Mouse (Mus musculus) forebrain, embryonic 10.5 days (tissue): ENCODE measurements around the gene Il21r. TPM values are rescaled to one million over a fixed set of nuclear protein-coding genes. Genes with fewer than 3 reads are reported as not detected.

ENCODE experiments used
- DNase-seq: peaks from one replicate; pipeline ENCODE4 v3.0.0-alpha.2; 2017; ENCODE audit warnings: low spot score; ENCODE audit errors: extremely low spot score
- H3K27ac ChIP-seq: fragments of 300-500 bp; sonication (generic); 2 replicates; pipeline ENCODE4 v1.5.1; 2016; ENCODE audit warnings: mild to moderate bottlenecking
- H3K27me3 ChIP-seq: fragments of 300-500 bp; sonication (generic); 2 replicates; pipeline ENCODE4 v1.6.1; 2016; ENCODE audit warnings: mild to moderate bottlenecking; ENCODE audit not compliant: poor library complexity, severe bottlenecking
- H3K36me3 ChIP-seq: fragments of 300-500 bp; sonication (generic); replicated peaks from 2 replicates; pipeline ENCODE4 v1.6.1; 2016; ENCODE audit warnings: mild to moderate bottlenecking, moderate library complexity
- H3K4me1 ChIP-seq: fragments of 300-500 bp; sonication (generic); 2 replicates; pipeline ENCODE4 v1.6.1; 2016
- H3K4me3 ChIP-seq: fragments of 300-500 bp; sonication (generic); 2 replicates; pipeline ENCODE4 v1.5.1; 2016; ENCODE audit warnings: mild to moderate bottlenecking, moderate library complexity
- H3K9me3 ChIP-seq: fragments of 300-500 bp; sonication (generic); 2 replicates; pipeline ENCODE4 v1.6.1; 2016; ENCODE audit warnings: mild to moderate bottlenecking, moderate library complexity
- WGBS: fragments of 180-500 bp; shearing (Covaris S2); methylation state at CpG from one replicate; pipeline ENCODE4 v1.1.7; 2016; 5-methylcytosine and 5-hydroxymethylcytosine counted together
- polyA plus RNA-seq: library from polyadenylated mRNA; unstranded; fragments of >200 nt; fragmentation: Nextera tagmentation; extraction: Ambion mirVana; gene quantifications from 2 replicates; pipeline ENCODE4 v1.2.1, GENCODE M21; 2016

Gene Il21r
- polyA plus RNA-seq = 0.25 and 0.42 TPM in 2 replicates

- H3K27ac ChIP-seq = no peak within 1 kb of the TSS
- H3K9me3 ChIP-seq = no peaks in the 10 kb centered on the region
- DNase-seq = no peak
- WGBS = 81% methylated on average over 11 of the region's 11 CpGs
- no peaks in the 10 kb centered on the region for H3K36me3 ChIP-seq
- no peak within 1 kb of the TSS for H3K4me3 ChIP-seq
- H3K4me1 ChIP-seq = peaks cover 5% of the 10 kb centered on the region; the same call in 1 of the 2 replicates
- H3K27me3 ChIP-seq = no peaks in the 10 kb centered on the region
Measured at GRCm38 (mm10) chr7:125603185-125603631, at the start of gene Il21r. Il21r (plus strand) TSS chr7:125603429.

GRCm38 (mm10) chr7:125553653-125554428, 49.4 kb upstream of the Il21r start:
- H3K4me3 ChIP-seq = no peak overlapping the region

GRCm38 (mm10) chr7:125554456-125555114, 48.6 kb upstream of the Il21r start:
- 90% methylated on average over 9 of the region's 9 CpGs for WGBS
- Histone ChIP-seq H3K36me3 (no peaks in the 10 kb centered on the region), H3K9me3 (no peaks in the 10 kb centered on the region), H3K27ac (no peak overlapping the region), H3K27me3 (peaks cover 57% of the 10 kb centered on the region), H3K4me1 (peaks cover 25% of the 10 kb centered on the region), H3K4me3 (no peak overlapping the region)
- no peak for DNase-seq

More at GRCm38 (mm10) chr7:125553653-125554428, 49.4 kb upstream of the Il21r start:
- WGBS = 92% methylated on average over 13 of the region's 13 CpGs
- no peaks in the 10 kb centered on the region for H3K36me3 ChIP-seq
- peaks cover 25% of the 10 kb centered on the region for H3K4me1 ChIP-seq
- H3K9me3 ChIP-seq = no peaks in the 10 kb centered on the region
- no peak overlapping the region for H3K27ac ChIP-seq
- DNase-seq = no peak
- peaks cover 63% of the 10 kb centered on the region for H3K27me3 ChIP-seq

- DNase-seq = no peak
- H3K4me1 ChIP-seq = peaks cover 21% of the 10 kb centered on the region
- no peaks in the 10 kb centered on the region for H3K9me3 ChIP-seq
- no peak overlapping the region for H3K4me3 ChIP-seq
- H3K36me3 ChIP-seq = no peaks in the 10 kb centered on the region
- 80% methylated on average over 7 of the region's 7 CpGs for WGBS
- peaks cover 49% of the 10 kb centered on the region for H3K27me3 ChIP-seq
- H3K27ac ChIP-seq = no peak overlapping the region
Measured at GRCm38 (mm10) chr7:125555351-125555872, 47.8 kb upstream of the Il21r start.

- Histone ChIP-seq H3K36me3 (no peaks in the 10 kb centered on the region), H3K27me3 (peaks cover 42% of the 10 kb centered on the region), H3K4me3 (no peak overlapping the region), H3K9me3 (no peaks in the 10 kb centered on the region), H3K4me1 (peaks cover 21% of the 10 kb centered on the region), H3K27ac (no peak overlapping the region)
- WGBS = 83% methylated on average over 4 of the region's 4 CpGs
- no peak for DNase-seq
Measured at GRCm38 (mm10) chr7:125556096-125556495, 47.1 kb upstream of the Il21r start.

GRCm38 (mm10) chr7:125556865-125557264, 46.4 kb upstream of the Il21r start:
- H3K36me3 ChIP-seq = no peaks in the 10 kb centered on the region
- peaks cover 34% of the 10 kb centered on the region for H3K27me3 ChIP-seq
- DNase-seq = no peak
- 78% methylated on average over 8 of the region's 8 CpGs for WGBS
- H3K4me1 ChIP-seq = peaks cover 16% of the 10 kb centered on the region
- H3K4me3 ChIP-seq = no peak overlapping the region
- no peaks in the 10 kb centered on the region for H3K9me3 ChIP-seq
- H3K27ac ChIP-seq = no peak overlapping the region

- H3K36me3 ChIP-seq = no peaks in the 10 kb centered on the region
- 0 out of 2 replicates have a peak, but pooled peaks cover 7% of the 10 kb centered on the region for H3K4me1 ChIP-seq
- H3K27me3 ChIP-seq = peaks cover 21% of the 10 kb centered on the region
- 75% methylated on average over 4 of the region's 4 CpGs for WGBS
- DNase-seq = no peak
- H3K27ac ChIP-seq = no peak overlapping the region
- H3K9me3 ChIP-seq = no peaks in the 10 kb centered on the region
- H3K4me3 ChIP-seq = no peak overlapping the region
Measured at GRCm38 (mm10) chr7:125558401-125558945, 44.8 kb upstream of the Il21r start.

GRCm38 (mm10) chr7:125558997-125559396, 44.2 kb upstream of the Il21r start:
- WGBS = 78% methylated on average over 5 of the region's 5 CpGs
- H3K4me3 ChIP-seq = no peak overlapping the region
- peaks cover 15% of the 10 kb centered on the region for H3K27me3 ChIP-seq
- DNase-seq = no peak
- H3K9me3 ChIP-seq = no peaks in the 10 kb centered on the region
- H3K36me3 ChIP-seq = no peaks in the 10 kb centered on the region
- no peak overlapping the region for H3K27ac ChIP-seq
- 0 out of 2 replicates have a peak, but pooled peaks cover 7% of the 10 kb centered on the region for H3K4me1 ChIP-seq

GRCm38 (mm10) chr7:125559537-125559936, 43.7 kb upstream of the Il21r start:
- no peak overlapping the region for H3K4me3 ChIP-seq
- DNase-seq = no peak
- WGBS = 92% methylated on average over 10 of the region's 10 CpGs
- no peaks in the 10 kb centered on the region for H3K36me3 ChIP-seq
- H3K27ac ChIP-seq = no peak overlapping the region
- peaks cover 7% of the 10 kb centered on the region; the same call in 1 of the 2 replicates for H3K4me1 ChIP-seq
- no peaks in the 10 kb centered on the region for H3K9me3 ChIP-seq
- peaks cover 10% of the 10 kb centered on the region for H3K27me3 ChIP-seq

GRCm38 (mm10) chr7:125560146-125560785, 43.0 kb upstream of the Il21r start:
- H3K27me3 ChIP-seq = peaks cover 5% of the 10 kb centered on the region; the same call in 1 of the 2 replicates
- H3K36me3 ChIP-seq = no peaks in the 10 kb centered on the region
- peaks cover 13% of the 10 kb centered on the region; the same call in 1 of the 2 replicates for H3K4me1 ChIP-seq
- DNase-seq = no peak
- 87% methylated on average over 7 of the region's 7 CpGs for WGBS
- no peaks in the 10 kb centered on the region for H3K9me3 ChIP-seq
- H3K4me3 ChIP-seq = no peak overlapping the region
- H3K27ac ChIP-seq = peak overlapping the region; percentile 21; the same call in 1 of the 2 replicates

GRCm38 (mm10) chr7:125561085-125561690, 42.0 kb upstream of the Il21r start:
- WGBS = 88% methylated on average over 9 of the region's 9 CpGs
- H3K4me3 ChIP-seq = no peak overlapping the region
- no peak for DNase-seq
- no peaks in the 10 kb centered on the region for H3K36me3 ChIP-seq
- H3K4me1 ChIP-seq = peaks cover 21% of the 10 kb centered on the region
- no peaks in the 10 kb centered on the region for H3K27me3 ChIP-seq
- no peaks in the 10 kb centered on the region for H3K9me3 ChIP-seq
- no peak overlapping the region for H3K27ac ChIP-seq

- no peak for DNase-seq
- H3K36me3 ChIP-seq = no peaks in the 10 kb centered on the region
- no peak overlapping the region for H3K4me3 ChIP-seq
- H3K9me3 ChIP-seq = no peaks in the 10 kb centered on the region
- no peak overlapping the region for H3K27ac ChIP-seq
- 73% methylated on average over 4 of the region's 4 CpGs for WGBS
- H3K27me3 ChIP-seq = no peaks in the 10 kb centered on the region
- H3K4me1 ChIP-seq = peaks cover 17% of the 10 kb centered on the region
Measured at GRCm38 (mm10) chr7:125562413-125562812, 40.8 kb upstream of the Il21r start.
